Mouse (Mus musculus): ENCODE data around the gene 1700066M21Rik.

DNA sequence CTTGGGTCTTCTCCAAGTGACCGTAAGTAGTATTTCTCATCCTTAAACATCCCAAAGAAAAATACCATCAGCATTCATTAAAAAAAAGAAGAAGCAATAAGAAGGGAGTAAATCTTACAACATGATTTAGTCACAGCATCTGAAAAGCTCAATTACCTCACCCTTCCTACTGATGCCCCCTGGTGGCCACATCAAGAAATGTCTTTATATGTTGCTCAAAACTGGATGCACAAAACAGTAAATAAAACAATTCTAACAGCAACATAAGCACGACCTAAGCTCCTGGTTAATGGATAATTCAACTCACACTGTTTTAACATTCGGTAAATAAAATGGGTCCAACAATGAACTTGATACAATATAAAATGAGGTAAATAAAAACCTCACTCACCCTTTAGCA, 16.6 kb downstream of the 1700066M21Rik start:
- no peak for TF ChIP-seq EP300 (IDR thresholded peaks at IDR 0.05; ENCODE audit: low read depth)
- TF ChIP-seq CTCF (IDR thresholded peaks at IDR 0.05; ENCODE audit: low read depth), result peak; percentile 70
